Mouse (Mus musculus): ENCODE results near the gene Gng8. TPM values are rescaled to one million over a fixed set of nuclear protein-coding genes. Genes with fewer than 3 reads are reported as not detected.

Gng8 gene
- polyA plus RNA-seq, 1 experiment = 3.8 TPM

DNA sequence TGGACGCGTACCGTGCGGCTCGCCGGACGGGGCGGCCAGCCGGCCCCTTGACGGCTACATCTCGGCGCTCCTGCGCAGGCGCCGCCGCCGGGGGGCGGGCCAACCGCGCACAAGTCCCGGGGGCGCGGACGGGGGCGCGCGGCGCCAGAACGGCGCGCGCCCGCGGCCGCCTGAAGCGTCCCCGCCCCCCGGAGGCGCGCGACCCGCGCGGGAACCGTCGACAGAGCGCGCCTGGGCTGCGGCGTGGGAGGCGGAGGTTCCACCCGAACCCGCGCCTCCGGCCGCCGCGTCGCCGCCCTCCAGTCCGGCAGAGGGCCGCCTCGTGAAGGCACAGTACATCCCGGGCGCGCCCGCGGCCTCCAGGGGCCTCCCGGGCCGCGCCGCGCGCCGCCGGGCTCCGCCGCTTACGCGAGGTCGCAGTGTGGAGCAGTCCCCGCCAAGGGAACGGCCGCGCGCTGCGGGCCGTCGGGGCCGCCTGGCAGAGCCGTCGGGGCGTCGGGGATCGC lies 6.3 kb upstream of the Gng8 start:
- H3K36me3 ChIP-seq (ENCODE audit: control insufficient read depth, insufficient read depth) = no peaks in the 10 kb centered on the region
- TF ChIP-seq MAX (IDR thresholded peaks at IDR 0.05; ENCODE audit: low read depth) (no peak), CEBPB (IDR thresholded peaks at IDR 0.05; ENCODE audit: insufficient read depth, poor library complexity, severe bottlenecking) (no peak), TCF12 (IDR thresholded peaks at IDR 0.05; ENCODE audit: insufficient read depth, poor library complexity, severe bottlenecking) (no peak), MYOD1 (IDR thresholded peaks at IDR 0.05; ENCODE audit: control insufficient read depth in 1 of 3, insufficient read length in 2 of 3, low read depth in 2 of 3) (no peak), MYOG (IDR thresholded peaks at IDR 0.05; ENCODE audit: control insufficient read depth in 1 of 3, insufficient read depth in 1 of 3, insufficient read length in 2 of 3, low read depth in 2 of 3) (no peak), SRF (IDR thresholded peaks at IDR 0.05; ENCODE audit: control insufficient read depth, insufficient read length, low read depth) (no peak)
- H3K4me3 ChIP-seq = no peak overlapping the region
- no peak overlapping the region for H3K4me2 ChIP-seq (ENCODE audit: low read depth)
- H3K79me2 ChIP-seq (ENCODE audit: control insufficient read depth, insufficient read depth) = no peaks in the 10 kb centered on the region
- H3ac ChIP-seq (ENCODE audit: control insufficient read depth, insufficient read length) = no peak overlapping the region
- H3K27me3 ChIP-seq (ENCODE audit: control insufficient read depth, insufficient read depth, insufficient read length) = no peaks in the 10 kb centered on the region

DNA sequence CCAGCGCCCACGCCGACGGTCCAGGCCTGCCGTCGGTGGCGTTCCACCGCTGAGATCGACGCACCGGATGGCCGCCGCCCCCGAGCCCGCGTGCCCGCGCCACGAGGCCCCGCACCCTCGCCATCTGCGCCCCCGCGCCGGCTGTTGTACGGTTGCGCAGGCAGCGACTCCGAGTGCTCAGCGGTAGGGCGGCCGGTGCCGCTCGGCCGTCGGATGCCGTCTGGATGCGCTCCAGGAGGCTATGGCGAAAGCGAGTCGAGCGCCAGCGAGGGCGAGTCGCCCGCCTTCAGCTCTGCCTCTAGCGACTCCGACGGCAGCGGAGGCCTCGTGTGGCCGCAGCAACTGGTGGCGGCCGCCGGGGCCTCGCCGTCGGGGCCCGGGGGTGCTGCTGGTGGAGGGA lies 5.7 kb upstream of the Gng8 start:
- no peak for TF ChIP-seq REST (IDR thresholded peaks at IDR 0.05; ENCODE audit: insufficient read depth, insufficient read length)
- no peak for TF ChIP-seq POLR2AphosphoS2 (IDR thresholded peaks at IDR 0.05; ENCODE audit: insufficient read length, low read depth)
- TF ChIP-seq MYOG (IDR thresholded peaks at IDR 0.05; ENCODE audit: control insufficient read depth in 1 of 3, insufficient read depth in 1 of 3, insufficient read length in 2 of 3, low read depth in 2 of 3) = no peak
- TF ChIP-seq MAX (IDR thresholded peaks at IDR 0.05; ENCODE audit: low read depth) = no peak
- TF ChIP-seq CEBPB (IDR thresholded peaks at IDR 0.05; ENCODE audit: insufficient read depth, poor library complexity, severe bottlenecking) = no peak
- no peak for TF ChIP-seq USF1 (IDR thresholded peaks at IDR 0.05; ENCODE audit: low read depth)
- TF ChIP-seq SRF (IDR thresholded peaks at IDR 0.05; ENCODE audit: control insufficient read depth, insufficient read length, low read depth) = no peak
- TF ChIP-seq MYOD1 (IDR thresholded peaks at IDR 0.05; ENCODE audit: control insufficient read depth in 1 of 3, insufficient read length in 2 of 3, low read depth in 2 of 3) = no peak
- TF ChIP-seq TCF3 (IDR thresholded peaks at IDR 0.05; ENCODE audit: insufficient read length, low read depth) = no peak
- H3K79me2 ChIP-seq (ENCODE audit: control insufficient read depth, insufficient read depth) = no peaks in the 10 kb centered on the region
- H3K4me3 ChIP-seq = no peak overlapping the region
- no peaks in the 10 kb centered on the region for H3K27me3 ChIP-seq (ENCODE audit: control insufficient read depth, insufficient read depth, insufficient read length)
- no peaks in the 10 kb centered on the region for H3K36me3 ChIP-seq (ENCODE audit: control insufficient read depth, insufficient read depth)
- H3K4me2 ChIP-seq (ENCODE audit: low read depth) = no peak overlapping the region
- H3ac ChIP-seq (ENCODE audit: control insufficient read depth, insufficient read length) = no peak overlapping the region

DNA sequence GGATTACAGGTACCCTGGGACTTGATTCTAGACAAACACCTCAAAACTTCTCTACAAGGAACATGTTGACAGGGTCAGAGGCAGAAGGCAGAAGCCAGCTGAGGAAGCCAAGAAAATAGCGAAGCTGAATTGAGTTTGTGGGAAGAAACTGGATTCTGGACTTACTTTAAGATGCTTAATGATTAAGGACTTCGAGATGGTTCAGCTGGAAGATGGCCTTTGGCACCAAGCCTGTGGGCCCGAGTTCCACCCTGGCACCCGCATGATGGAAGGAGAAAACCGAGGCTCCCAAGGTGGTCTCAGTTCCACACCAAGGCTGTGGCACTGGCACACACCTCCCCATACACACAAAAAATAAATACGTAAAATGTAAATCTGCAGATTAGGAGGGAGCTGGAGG lies 1.1 kb upstream of the Gng8 start:
- no peaks in the 10 kb centered on the region for H3K27me3 ChIP-seq (ENCODE audit: control insufficient read depth, insufficient read depth, insufficient read length)
- H3K4me2 ChIP-seq (ENCODE audit: low read depth) = peak overlapping the region; percentile 27
- H3K36me3 ChIP-seq (ENCODE audit: control insufficient read depth, insufficient read depth) = no peaks in the 10 kb centered on the region
- H3K4me3 ChIP-seq = no peak overlapping the region
- no peak overlapping the region for H3ac ChIP-seq (ENCODE audit: control insufficient read depth, insufficient read length)
- no peaks in the 10 kb centered on the region for H3K79me2 ChIP-seq (ENCODE audit: control insufficient read depth, insufficient read depth)
- TF ChIP-seq E2F4 (IDR thresholded peaks at IDR 0.05; ENCODE audit: insufficient read depth) (no peak), POLR2A (IDR thresholded peaks at IDR 0.05; ENCODE audit: insufficient read length, low read depth) (no peak), MYOG (IDR thresholded peaks at IDR 0.05; ENCODE audit: control insufficient read depth in 1 of 3, insufficient read depth in 1 of 3, insufficient read length in 2 of 3, low read depth in 2 of 3) (no peak), CEBPB (IDR thresholded peaks at IDR 0.05; ENCODE audit: insufficient read depth, poor library complexity, severe bottlenecking) (no peak), REST (IDR thresholded peaks at IDR 0.05; ENCODE audit: insufficient read depth, insufficient read length) (no peak), SRF (IDR thresholded peaks at IDR 0.05; ENCODE audit: control insufficient read depth, insufficient read length, low read depth) (no peak), POLR2AphosphoS2 (IDR thresholded peaks at IDR 0.05; ENCODE audit: insufficient read length, low read depth) (no peak), MAX (IDR thresholded peaks at IDR 0.05; ENCODE audit: low read depth) (no peak), USF1 (IDR thresholded peaks at IDR 0.05; ENCODE audit: low read depth) (no peak), TCF3 (IDR thresholded peaks at IDR 0.05; ENCODE audit: insufficient read length, low read depth) (no peak), TCF12 (IDR thresholded peaks at IDR 0.05; ENCODE audit: insufficient read depth, poor library complexity, severe bottlenecking) (no peak), MYOD1 (IDR thresholded peaks at IDR 0.05; ENCODE audit: control insufficient read depth in 1 of 3, insufficient read length in 2 of 3, low read depth in 2 of 3) (no peak)

GRCm38 (mm10) chr7:16890944-16891343 lies 642 bp upstream of the Gng8 start:
- Histone ChIP-seq H3K4me3 (peak overlapping the region; percentile 21), H3K27me3 (ENCODE audit: control insufficient read depth, insufficient read depth, insufficient read length) (no peaks in the 10 kb centered on the region), H3K4me2 (ENCODE audit: low read depth) (peak overlapping the region; percentile 90), H3ac (ENCODE audit: control insufficient read depth, insufficient read length) (no peak overlapping the region), H3K79me2 (ENCODE audit: control insufficient read depth, insufficient read depth) (no peaks in the 10 kb centered on the region), H3K36me3 (ENCODE audit: control insufficient read depth, insufficient read depth) (no peaks in the 10 kb centered on the region)
- no peak for TF ChIP-seq MYOG (IDR thresholded peaks at IDR 0.05; ENCODE audit: control insufficient read depth in 1 of 3, insufficient read depth in 1 of 3, insufficient read length in 2 of 3, low read depth in 2 of 3)
- no peak for TF ChIP-seq MAX (IDR thresholded peaks at IDR 0.05; ENCODE audit: low read depth)

- peak overlapping the region; percentile 90 for H3K4me2 ChIP-seq (ENCODE audit: low read depth)
- peak overlapping the region; percentile 21 for H3K4me3 ChIP-seq
- H3K27me3 ChIP-seq (ENCODE audit: control insufficient read depth, insufficient read depth, insufficient read length) = no peaks in the 10 kb centered on the region
- H3ac ChIP-seq (ENCODE audit: control insufficient read depth, insufficient read length) = no peak overlapping the region
- H3K36me3 ChIP-seq (ENCODE audit: control insufficient read depth, insufficient read depth) = no peaks in the 10 kb centered on the region
- TF ChIP-seq MYOD1 (IDR thresholded peaks at IDR 0.05; ENCODE audit: control insufficient read depth in 1 of 3, insufficient read length in 2 of 3, low read depth in 2 of 3) = no peak
- no peak for TF ChIP-seq TCF12 (IDR thresholded peaks at IDR 0.05; ENCODE audit: insufficient read depth, poor library complexity, severe bottlenecking)
- no peak for TF ChIP-seq MYOG (IDR thresholded peaks at IDR 0.05; ENCODE audit: control insufficient read depth in 1 of 3, insufficient read depth in 1 of 3, insufficient read length in 2 of 3, low read depth in 2 of 3)
- no peak for TF ChIP-seq POLR2A (IDR thresholded peaks at IDR 0.05; ENCODE audit: insufficient read length, low read depth)
- no peak for TF ChIP-seq SRF (IDR thresholded peaks at IDR 0.05; ENCODE audit: control insufficient read depth, insufficient read length, low read depth)
- TF ChIP-seq REST (IDR thresholded peaks at IDR 0.05; ENCODE audit: insufficient read depth, insufficient read length) = no peak
- no peaks in the 10 kb centered on the region for H3K79me2 ChIP-seq (ENCODE audit: control insufficient read depth, insufficient read depth)
Measured at GRCm38 (mm10) chr7:16892352-16892730, 755 bp downstream of the Gng8 start.
